24 mouse cellular contexts compared by ENCODE assay signal in genomic region chrX:156832176-156832575, GRCm38 (mm10).
DNase-seq lines count a peak whose midpoint lies in the region; ATAC-seq lines count a peak whose summit lies in the region.
"Had no signal": no experiment of that assay in that cellular context is flagged by ENCODE, and none has a peak within 500 bp of the region (broad histone marks: within the 10 kb centered on the region; RNA-seq: fewer than 3 reads in every experiment).

No protein-coding gene starts in this region.

- no peaks in the 10 kb centered on the region for H3K36me3 ChIP-seq in hindbrain, embryonic 11.5 days (ENCODE audit: control insufficient read depth, insufficient read depth, low read length)
- H3K36me3 ChIP-seq: G1E had no signal

- no peak overlapping the region for H3K4me3 ChIP-seq in hindbrain, embryonic 11.5 days (ENCODE audit: low read depth, low read length)

- no peak overlapping the region for H3K9ac ChIP-seq in hindbrain, embryonic 11.5 days (ENCODE audit: low read depth, low read length)

- no peaks in the 10 kb centered on the region for H3K9me3 ChIP-seq in hindbrain, embryonic 11.5 days (ENCODE audit: control insufficient read depth, low read length)
- H3K9me3 ChIP-seq: G1E had no signal

- H3K4me2 ChIP-seq in hindbrain, embryonic 11.5 days (replicated peaks; ENCODE audit: low read depth, low read length) = no peak overlapping the region

- ATAC-seq in hindbrain, embryonic 11.5 days (ENCODE audit: low FRiP score) = no peak
- ATAC-seq: activated CD4-positive, CD25-positive, alpha-beta regulatory T cell, adult 4 months; CD4-positive, CD25-positive, alpha-beta regulatory T cell, adult 4 months; Patski had no signal

- peak; percentile 86 for DNase-seq in Muller cell, postnatal 12 days (ENCODE audit: inconsistent ontology term)
- DNase-seq in brain, adult 2 months (ENCODE audit: low read depth, low spot score) = peak; percentile 1
- DNase-seq in retina, embryonic 14.5 days (ENCODE audit: low spot score) = peak; percentile 58
- DNase-seq in retina, postnatal 1 day = peak; percentile 68
- no peak for DNase-seq in adrenal gland, postnatal 14 days
- DNase-seq in cerebellum, postnatal 14 days = no peak
- no peak for DNase-seq in hindbrain, embryonic 11.5 days (ENCODE audit: low spot score)
- no peak for DNase-seq in right cerebral cortex, adult 18-20 months
- DNase-seq: adrenal gland, adult 2 months; adrenal gland, adult 8-10 months; adrenal gland, postnatal 10 days; adrenal gland, postnatal 25 days; adrenal gland, postnatal 36 days; B cell, adult 2 months; cerebellum, adult 11 months; cerebellum, adult 11-12 months; cerebellum, adult 18-20 months; cerebellum, adult 2 months; cerebellum, adult 8-10 months had no signal

- no peaks in the 10 kb centered on the region for H3K4me1 ChIP-seq in hindbrain, embryonic 11.5 days (replicated peaks; ENCODE audit: control insufficient read depth, insufficient read depth, low read length)

- no peaks in the 10 kb centered on the region for H3K27me3 ChIP-seq in hindbrain, embryonic 11.5 days (ENCODE audit: control insufficient read depth, insufficient read depth, low read length)
- H3K27me3 ChIP-seq: CH12.LX had no signal

- H3K27ac ChIP-seq in hindbrain, embryonic 11.5 days (ENCODE audit: low read depth, low read length) = no peak overlapping the region

Comparison
In these comparisons a context has a peak if more than half of its experiments do, and no peak if none do; other contexts are left out.
1. DNase-seq: peak in Muller cell, postnatal 12 days (single experiment), brain, adult 2 months (single experiment), retina, embryonic 14.5 days (single experiment) and retina, postnatal 1 day (single experiment); none in adrenal gland, postnatal 14 days (single experiment), cerebellum, postnatal 14 days (0 of 2), hindbrain, embryonic 11.5 days (single experiment) and right cerebral cortex, adult 18-20 months (single experiment).